Mouse (Mus musculus): ENCODE results near the gene Ncf2. TPM values are rescaled to one million over a fixed set of nuclear protein-coding genes. Genes with fewer than 3 reads are reported as not detected.

Gene Ncf2
- total and polyA plus RNA-seq, 3 experiments: 4.7 to 70.4 (median 66.1) TPM

GRCm38 (mm10) chr1:152793495-152794130, 6.4 kb upstream of the Ncf2 start:
- no peaks in the 10 kb centered on the region for H3K36me3 ChIP-seq (replicated peaks)
- H3K27me3 ChIP-seq (ENCODE audit: insufficient read depth, low read length): peaks cover 20% of the 10 kb centered on the region
- no peak for TF ChIP-seq GATA1 (IDR thresholded peaks at IDR 0.05; ENCODE audit: borderline replicate concordance, low read length)
- TF ChIP-seq POLR2AphosphoS5 (IDR thresholded peaks at IDR 0.05; ENCODE audit: insufficient replicate concordance, low read depth, low read length): no peak
- TF ChIP-seq GATA2 (IDR thresholded peaks at IDR 0.05; ENCODE audit: borderline replicate concordance, low read depth, low read length): no peak
- TF ChIP-seq TAL1 (conservative IDR thresholded peaks at IDR 0.05; ENCODE audit: low read depth, low read length): no peak
- TF ChIP-seq CTCF (IDR thresholded peaks at IDR 0.05; ENCODE audit: low read depth, low read length): no peak
- ATAC-seq (ENCODE audit: extremely low read depth, insufficient number of reproducible peaks, low FRiP score, poor library complexity, severe bottlenecking): no peak
- H3K9me3 ChIP-seq (replicated peaks): peaks cover 2% of the 10 kb centered on the region; the same call in 1 of the 2 replicates
- peaks cover 2% of the 10 kb centered on the region; the same call in 1 of the 2 replicates for H3K4me1 ChIP-seq (ENCODE audit: insufficient read depth, low read depth, low read length)
- no peak for DNase-seq (ENCODE audit: low spot score)
- no peak overlapping the region for H3K4me3 ChIP-seq (ENCODE audit: low read depth, low read length)

- Histone ChIP-seq H3K4me3 (ENCODE audit: low read depth, low read length) (no peak overlapping the region), H3K4me1 (ENCODE audit: insufficient read depth, low read depth, low read length) (peaks cover 6% of the 10 kb centered on the region; the same call in 1 of the 2 replicates), H3K27me3 (ENCODE audit: insufficient read depth, low read length) (peaks cover 36% of the 10 kb centered on the region), H3K9me3 (replicated peaks) (peaks cover 2% of the 10 kb centered on the region; the same call in 1 of the 2 replicates), H3K36me3 (replicated peaks) (no peaks in the 10 kb centered on the region)
- TF ChIP-seq POLR2AphosphoS5 (IDR thresholded peaks at IDR 0.05; ENCODE audit: insufficient replicate concordance, low read depth, low read length) (no peak), GATA2 (IDR thresholded peaks at IDR 0.05; ENCODE audit: borderline replicate concordance, low read depth, low read length) (no peak), TAL1 (conservative IDR thresholded peaks at IDR 0.05; ENCODE audit: low read depth, low read length) (no peak), GATA1 (IDR thresholded peaks at IDR 0.05; ENCODE audit: borderline replicate concordance, low read length) (no peak), CTCF (IDR thresholded peaks at IDR 0.05; ENCODE audit: low read depth, low read length) (no peak)
- no peak for ATAC-seq (ENCODE audit: extremely low read depth, insufficient number of reproducible peaks, low FRiP score, poor library complexity, severe bottlenecking)
- no peak for DNase-seq (ENCODE audit: low spot score)
Observed at GRCm38 (mm10) chr1:152795688-152796255, 4.2 kb upstream of the Ncf2 start.

- ATAC-seq (ENCODE audit: extremely low read depth, insufficient number of reproducible peaks, low FRiP score, poor library complexity, severe bottlenecking) (no peak), DNase-seq (ENCODE audit: low spot score) (no peak)
- Histone ChIP-seq H3K36me3 (replicated peaks) (no peaks in the 10 kb centered on the region), H3K4me1 (ENCODE audit: insufficient read depth, low read depth, low read length) (peaks cover 6% of the 10 kb centered on the region; the same call in 1 of the 2 replicates), H3K27me3 (ENCODE audit: insufficient read depth, low read length) (peaks cover 42% of the 10 kb centered on the region), H3K4me3 (ENCODE audit: low read depth, low read length) (no peak overlapping the region), H3K9me3 (replicated peaks) (peaks cover 2% of the 10 kb centered on the region; the same call in 1 of the 2 replicates)
- TF ChIP-seq GATA2 (IDR thresholded peaks at IDR 0.05; ENCODE audit: borderline replicate concordance, low read depth, low read length) (no peak), CTCF (IDR thresholded peaks at IDR 0.05; ENCODE audit: low read depth, low read length) (no peak), TAL1 (conservative IDR thresholded peaks at IDR 0.05; ENCODE audit: low read depth, low read length) (no peak), POLR2AphosphoS5 (IDR thresholded peaks at IDR 0.05; ENCODE audit: insufficient replicate concordance, low read depth, low read length) (no peak), GATA1 (IDR thresholded peaks at IDR 0.05; ENCODE audit: borderline replicate concordance, low read length) (no peak)
Observed at GRCm38 (mm10) chr1:152796683-152797263, 3.2 kb upstream of the Ncf2 start.

- TF ChIP-seq GATA2 (IDR thresholded peaks at IDR 0.05; ENCODE audit: borderline replicate concordance, low read depth, low read length) (no peak), GATA1 (IDR thresholded peaks at IDR 0.05; ENCODE audit: borderline replicate concordance, low read length) (no peak), TAL1 (conservative IDR thresholded peaks at IDR 0.05; ENCODE audit: low read depth, low read length) (no peak), POLR2AphosphoS5 (IDR thresholded peaks at IDR 0.05; ENCODE audit: insufficient replicate concordance, low read depth, low read length) (no peak), CTCF (IDR thresholded peaks at IDR 0.05; ENCODE audit: low read depth, low read length) (no peak)
- DNase-seq (ENCODE audit: low spot score): no peak
- peaks cover 40% of the 10 kb centered on the region for H3K27me3 ChIP-seq (ENCODE audit: insufficient read depth, low read length)
- H3K4me1 ChIP-seq (ENCODE audit: insufficient read depth, low read depth, low read length): peaks cover 6% of the 10 kb centered on the region; the same call in 1 of the 2 replicates
- H3K9me3 ChIP-seq (replicated peaks): 0 out of 2 replicates have a peak, but pooled peaks cover 2% of the 10 kb centered on the region
- H3K36me3 ChIP-seq (replicated peaks): no peaks in the 10 kb centered on the region
- no peak; the same call in 1 of the 2 replicates for ATAC-seq (ENCODE audit: extremely low read depth, insufficient number of reproducible peaks, low FRiP score, poor library complexity, severe bottlenecking)
- H3K4me3 ChIP-seq (ENCODE audit: low read depth, low read length): no peak overlapping the region
Observed at GRCm38 (mm10) chr1:152798125-152798524, 1.9 kb upstream of the Ncf2 start.

GRCm38 (mm10) chr1:152800633-152801176, 711 bp downstream of the Ncf2 start:
- Histone ChIP-seq H3K36me3 (replicated peaks) (no peaks in the 10 kb centered on the region), H3K4me1 (ENCODE audit: insufficient read depth, low read depth, low read length) (peaks cover 15% of the 10 kb centered on the region; the same call in 1 of the 2 replicates), H3K27me3 (ENCODE audit: insufficient read depth, low read length) (peaks cover 38% of the 10 kb centered on the region), H3K4me3 (ENCODE audit: low read depth, low read length) (no peak overlapping the region), H3K9me3 (replicated peaks) (0 out of 2 replicates have a peak, but pooled peaks cover 2% of the 10 kb centered on the region)
- ATAC-seq (ENCODE audit: extremely low read depth, insufficient number of reproducible peaks, low FRiP score, poor library complexity, severe bottlenecking): no peak
- TF ChIP-seq GATA1 (IDR thresholded peaks at IDR 0.05; ENCODE audit: borderline replicate concordance, low read length) (no peak), TAL1 (conservative IDR thresholded peaks at IDR 0.05; ENCODE audit: low read depth, low read length) (no peak), CTCF (IDR thresholded peaks at IDR 0.05; ENCODE audit: low read depth, low read length) (no peak), GATA2 (IDR thresholded peaks at IDR 0.05; ENCODE audit: borderline replicate concordance, low read depth, low read length) (no peak), POLR2AphosphoS5 (IDR thresholded peaks at IDR 0.05; ENCODE audit: insufficient replicate concordance, low read depth, low read length) (no peak)
- DNase-seq (ENCODE audit: low spot score): no peak

Data from G1E (cell line).